Mouse (Mus musculus) CH12F3 (cell line): ENCODE results near the gene Folr2.

ENCODE experiments used
- in situ Hi-C: fragments of 300-500 bp; cut with MboI; formaldehyde crosslinking; loops from 2 replicates; pipeline ENCODE4 v1.14.3; 2020; ENCODE audit warnings: low sequenced_read_pairs

The Folr2 gene

GRCm38 (mm10) chr7:101857094-101857493, at the start of gene Folr2:
Gene Folr2, minus strand, starts transcription at chr7:101857194.
- in situ Hi-C loops = no loop called here

- in situ Hi-C loops = no loop called here
Observed at GRCm38 (mm10) chr7:101906696-101907095, 49.7 kb upstream of the Folr2 start.

GRCm38 (mm10) chr7:101906287-101906681, 49.3 kb upstream of the Folr2 start, which contains the start of gene Tomt:
Gene Tomt, minus strand, starts transcription at chr7:101906359.
- in situ Hi-C loops = no loop called here

GRCm38 (mm10) chr7:101905561-101906286, 48.7 kb upstream of the Folr2 start, which contains the start of gene Lamtor1:
Gene Lamtor1, plus strand, starts transcription at chr7:101905904.
- in situ Hi-C loops = no loop called here

GRCm38 (mm10) chr7:101902846-101903245, 45.9 kb upstream of the Folr2 start:
- in situ Hi-C loops = no loop called here

GRCm38 (mm10) chr7:101901969-101902368, 45.0 kb upstream of the Folr2 start:
- in situ Hi-C loops = no loop called here

- in situ Hi-C loops = no loop called here
Observed at GRCm38 (mm10) chr7:101900331-101901097, 43.5 kb upstream of the Folr2 start.

- in situ Hi-C loops = no loop called here
Observed at GRCm38 (mm10) chr7:101896104-101897066, 39.4 kb upstream of the Folr2 start.

- in situ Hi-C loops = no loop called here
Observed at GRCm38 (mm10) chr7:101895695-101896094, 38.7 kb upstream of the Folr2 start.

- in situ Hi-C loops = no loop called here
Observed at GRCm38 (mm10) chr7:101888460-101888859, 31.5 kb upstream of the Folr2 start.

- in situ Hi-C loops = no loop called here
Observed at GRCm38 (mm10) chr7:101886274-101886673, 29.3 kb upstream of the Folr2 start.

GRCm38 (mm10) chr7:101884160-101884559, 27.2 kb upstream of the Folr2 start:
- in situ Hi-C loops = no loop called here

- in situ Hi-C loops = no loop called here
Observed at GRCm38 (mm10) chr7:101882413-101883154, 25.6 kb upstream of the Folr2 start.

GRCm38 (mm10) chr7:101880855-101881254, 23.9 kb upstream of the Folr2 start:
- in situ Hi-C loops = no loop called here

GRCm38 (mm10) chr7:101875978-101876377, 19.0 kb upstream of the Folr2 start:
- in situ Hi-C loops = no loop called here

- in situ Hi-C loops = no loop called here
Observed at GRCm38 (mm10) chr7:101871296-101871695, 14.3 kb upstream of the Folr2 start.

- in situ Hi-C loops = no loop called here
Observed at GRCm38 (mm10) chr7:101870629-101871028, 13.6 kb upstream of the Folr2 start, which contains the start of gene Folr1. Gene Folr1, minus strand, starts transcription at chr7:101870788.

- in situ Hi-C loops = no loop called here
Observed at GRCm38 (mm10) chr7:101869163-101869500, 12.1 kb upstream of the Folr2 start.

GRCm38 (mm10) chr7:101868241-101869162, 11.5 kb upstream of the Folr2 start:
- in situ Hi-C loops = no loop called here
